Comparison of ENCODE assay signal across 8 mouse cellular contexts in the genomic region with DNA sequence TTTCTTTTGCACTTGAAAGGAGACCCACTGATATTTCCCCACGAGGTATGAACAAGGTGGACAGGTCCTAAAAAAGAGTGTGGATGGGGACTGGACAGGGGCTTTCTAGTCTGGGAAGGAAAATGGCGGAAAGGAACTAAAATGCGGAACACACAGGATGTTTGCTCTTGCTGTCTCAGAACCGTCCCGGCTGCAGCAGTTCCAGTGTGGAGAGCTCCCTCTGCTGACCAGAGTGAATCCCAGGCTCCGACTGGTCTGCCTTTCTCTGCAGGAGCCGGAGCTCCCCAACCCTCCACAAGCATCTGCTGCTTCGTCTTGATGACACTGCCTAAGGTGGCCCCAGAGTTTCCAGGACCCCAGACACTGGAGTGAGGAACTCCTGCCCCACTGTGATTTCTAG. TPM values are rescaled to one million over a fixed set of nuclear protein-coding genes. Genes with fewer than 3 reads are reported as not detected.
DNase-seq lines count a peak whose midpoint lies in the region; ATAC-seq and TF ChIP-seq lines count a peak whose summit lies in the region.

No protein-coding gene starts in this region.

- peaks cover 22% of the 10 kb centered on the region for H3K36me3 ChIP-seq in heart, embryonic 11.5 days (ENCODE audit: control insufficient read depth, insufficient read depth, low read length)
- H3K36me3 ChIP-seq in kidney, postnatal 0 days (ENCODE audit: insufficient read depth, low read length) = peaks cover 28% of the 10 kb centered on the region
- H3K36me3 ChIP-seq in liver, adult 2 months (ENCODE audit: control insufficient read depth, insufficient read depth, low read length) = no peaks in the 10 kb centered on the region
- peaks cover 4% of the 10 kb centered on the region; the same call in 1 of the 2 replicates for H3K36me3 ChIP-seq in splenic B cell, adult 2 months (ENCODE audit: control insufficient read depth, insufficient read depth, low read length, poor library complexity, severe bottlenecking)

- H3K27me3 ChIP-seq in heart, embryonic 11.5 days (ENCODE audit: control insufficient read depth, insufficient read depth, low read length) = no peaks in the 10 kb centered on the region
- no peaks in the 10 kb centered on the region for H3K27me3 ChIP-seq in kidney, postnatal 0 days (ENCODE audit: insufficient read depth, low read length)
- no peaks in the 10 kb centered on the region for H3K27me3 ChIP-seq in liver, adult 2 months (ENCODE audit: control insufficient read depth, insufficient read depth, low read length)
- H3K27me3 ChIP-seq in splenic B cell, adult 2 months (ENCODE audit: control insufficient read depth, insufficient read depth, low read length, poor library complexity, severe bottlenecking) = no peaks in the 10 kb centered on the region

- H3K9me3 ChIP-seq in heart, embryonic 11.5 days (replicated peaks; ENCODE audit: control insufficient read depth, low read length) = no peaks in the 10 kb centered on the region
- H3K9me3 ChIP-seq in kidney, postnatal 0 days (replicated peaks; ENCODE audit: low read length) = no peaks in the 10 kb centered on the region

- H3K79me2 ChIP-seq in liver, adult 2 months (ENCODE audit: control insufficient read depth, insufficient read depth, low read length) = no peaks in the 10 kb centered on the region

- peak overlapping the region; percentile 18; the same call in 1 of the 2 replicates for H3K27ac ChIP-seq in bone marrow, adult 2 months (ENCODE audit: control insufficient read depth, insufficient read depth, low read depth, low read length, poor library complexity)
- no peak overlapping the region for H3K27ac ChIP-seq in embryonic fibroblast, embryonic 13.5 days (ENCODE audit: insufficient read depth, low read length)
- H3K27ac ChIP-seq in heart, embryonic 11.5 days (ENCODE audit: low read depth, low read length) = peak overlapping the region; percentile 15; the same call in 1 of the 2 replicates
- peak overlapping the region; percentile 39; the same call in 1 of the 2 replicates for H3K27ac ChIP-seq in kidney, postnatal 0 days
- peak overlapping the region; percentile 26; the same call in 1 of the 2 replicates for H3K27ac ChIP-seq in liver, adult 2 months (replicated peaks; ENCODE audit: insufficient read depth, low read depth, low read length)

- H3K9ac ChIP-seq in heart, embryonic 11.5 days (ENCODE audit: low read depth, low read length) = no peak overlapping the region
- H3K9ac ChIP-seq in kidney, postnatal 0 days (ENCODE audit: low read depth, low read length) = no peak overlapping the region
- H3K9ac ChIP-seq in liver, adult 2 months (ENCODE audit: low read depth, low read length) = no peak overlapping the region

- TF ChIP-seq POLR2A in bone marrow, adult 2 months (IDR thresholded peaks at IDR 0.05; ENCODE audit: borderline replicate concordance, control insufficient read depth, low read depth, low read length) = no peak
- no peak for TF ChIP-seq POLR2A in embryonic fibroblast, embryonic 13.5 days (IDR thresholded peaks at IDR 0.05; ENCODE audit: low read depth, low read length)
- no peak for TF ChIP-seq POLR2A in liver, adult 2 months (IDR thresholded peaks at IDR 0.05; ENCODE audit: extremely low read depth, insufficient read depth, low read length)

- TF ChIP-seq CTCF in bone marrow, adult 2 months (IDR thresholded peaks at IDR 0.05; ENCODE audit: control insufficient read depth, insufficient read depth, low read length) = peak; percentile 94
- peak; percentile 75; the same call in 1 of the 2 replicates for TF ChIP-seq CTCF in embryonic fibroblast, embryonic 13.5 days (IDR thresholded peaks at IDR 0.05; ENCODE audit: borderline replicate concordance, insufficient read depth, low read length)
- peak; percentile 87 for TF ChIP-seq CTCF in kidney, postnatal 0 days (IDR thresholded peaks at IDR 0.05; ENCODE audit: low read depth)
- peak; percentile 92 for TF ChIP-seq CTCF in liver, adult 2 months (IDR thresholded peaks at IDR 0.05; ENCODE audit: low read depth, low read length)

- peaks cover 9% of the 10 kb centered on the region; the same call in 1 of the 2 replicates for H3K4me1 ChIP-seq in bone marrow, adult 2 months (ENCODE audit: control insufficient read depth, insufficient read depth, low read length)
- peaks cover 10% of the 10 kb centered on the region for H3K4me1 ChIP-seq in embryonic fibroblast, embryonic 13.5 days (ENCODE audit: control insufficient read depth, insufficient read depth, low read length)
- H3K4me1 ChIP-seq in heart, embryonic 11.5 days (ENCODE audit: control insufficient read depth, insufficient read depth, low read length) = peaks cover 19% of the 10 kb centered on the region
- peaks cover 12% of the 10 kb centered on the region; the same call in 1 of the 2 replicates for H3K4me1 ChIP-seq in kidney, postnatal 0 days (replicated peaks; ENCODE audit: insufficient read depth, low read length)
- H3K4me1 ChIP-seq in liver, adult 2 months (ENCODE audit: control insufficient read depth, insufficient read depth, low read length) = peaks cover 24% of the 10 kb centered on the region

- 3% methylated on average over 8 of the region's 8 CpGs for WGBS in bone marrow, adult 2 months
- 6% methylated on average over 8 of the region's 8 CpGs for WGBS in heart, embryonic 11.5 days (ENCODE audit: insufficient replicate concordance)
- WGBS in kidney, postnatal 0 days = 12% methylated on average over 8 of the region's 8 CpGs
- 1% methylated on average over 8 of the region's 8 CpGs for WGBS in liver, adult 2 months

- ATAC-seq in heart, embryonic 11.5 days (replicated peaks; ENCODE audit: insufficient number of reproducible peaks, low FRiP score, low TSS enrichment) = no peak
- peak; percentile 49; the same call in 1 of the 2 replicates for ATAC-seq in kidney, postnatal 0 days (replicated peaks; ENCODE audit: low FRiP score, low read depth)
- peak; percentile 58 for ATAC-seq in monocyte, adult 5-6 weeks (replicated peaks; ENCODE audit: insufficient number of reproducible peaks, low FRiP score, low TSS enrichment, poor library complexity, severe bottlenecking)

- peak overlapping the region; percentile 29 for H3K4me3 ChIP-seq in bone marrow, adult 2 months (replicated peaks; ENCODE audit: control insufficient read depth, low read depth, low read length)
- H3K4me3 ChIP-seq in embryonic fibroblast, embryonic 13.5 days (ENCODE audit: insufficient read depth, low read length) = no peak overlapping the region
- H3K4me3 ChIP-seq in heart, embryonic 11.5 days (ENCODE audit: low read depth, low read length) = peak overlapping the region; percentile 80
- H3K4me3 ChIP-seq in kidney, postnatal 0 days (replicated peaks; ENCODE audit: low read depth, low read length) = 0 out of 2 replicates have a peak overlapping the region, but pooled peaks have one; percentile 1
- 0 out of 2 replicates have a peak overlapping the region, but pooled peaks have one; percentile 7 for H3K4me3 ChIP-seq in liver, adult 2 months (ENCODE audit: insufficient read depth, low read depth, low read length)

- DNase-seq in A20 (ENCODE audit: low read depth, low spot score) = peak; percentile 72
- DNase-seq in kidney, postnatal 0 days (ENCODE audit: low spot score) = peak; percentile 93
- DNase-seq in liver, adult 2 months (ENCODE audit: extremely low read depth, low read depth, low spot score) = peak; percentile 83
- DNase-seq in splenic B cell, adult 2 months (ENCODE audit: low read depth, low spot score) = peak; percentile 85

- H3K4me2 ChIP-seq in heart, embryonic 11.5 days = peak overlapping the region; percentile 78
- H3K4me2 ChIP-seq in kidney, postnatal 0 days (ENCODE audit: low read length) = peak overlapping the region; percentile 33

RNA-seq across cellular contexts. Expression of gene Aurkb, which starts 9.6 kb away (rescaled TPM):
- polyA plus RNA-seq in bone marrow, adult 2 months (2011; ENCODE audit: insufficient read depth, insufficient read length, low replicate concordance, missing spikeins) = 53.2 and 100 TPM in 2 replicates
- 31.5 and 44.0 TPM in 2 replicates for polyA plus RNA-seq in embryonic fibroblast, embryonic 13.5 days (2011; ENCODE audit: insufficient read length, low read depth, missing spikeins)
- 89.2 and 89.6 TPM in 2 replicates for polyA plus RNA-seq in heart, embryonic 11.5 days (2014; fragmentation: Nextera tagmentation; extraction: Ambion mirVana)
- 49.3 and 61.1 TPM in 2 replicates for polyA plus RNA-seq in kidney, postnatal 0 days (2015; fragmentation: Nextera tagmentation; extraction: Ambion mirVana)
- 0.37 and 1.2 TPM in 2 replicates for total RNA-seq in liver, adult 2 months (2014; rRNA removed)
- 0.34 and 0.66 TPM in 2 replicates for polyA plus RNA-seq in liver, adult 2 months (2012; rRNA removed)
- 1.1 to 8.3 TPM (median 4.8 TPM) in 3 replicates for total RNA-seq in monocyte, adult 5-6 weeks (2017)

RNA-seq across cellular contexts. Expression of gene Ctc1, which starts 20.1 kb away (rescaled TPM):
- polyA plus RNA-seq in bone marrow, adult 2 months (2011; ENCODE audit: insufficient read depth, insufficient read length, low replicate concordance, missing spikeins) = 19.0 and 38.1 TPM in 2 replicates
- polyA plus RNA-seq in embryonic fibroblast, embryonic 13.5 days (2011; ENCODE audit: insufficient read length, low read depth, missing spikeins) = 43.2 and 44.2 TPM in 2 replicates
- polyA plus RNA-seq in heart, embryonic 11.5 days (2014; fragmentation: Nextera tagmentation; extraction: Ambion mirVana) = 41.3 and 48.3 TPM in 2 replicates
- polyA plus RNA-seq in kidney, postnatal 0 days (2015; fragmentation: Nextera tagmentation; extraction: Ambion mirVana) = 27.6 and 27.7 TPM in 2 replicates
- 2.6 and 5.0 TPM in 2 replicates for total RNA-seq in liver, adult 2 months (2014; rRNA removed)
- polyA plus RNA-seq in liver, adult 2 months (2012; rRNA removed) = 8.1 and 12.5 TPM in 2 replicates
- 4.1 to 16.3 TPM (median 12.3 TPM) in 3 replicates for total RNA-seq in monocyte, adult 5-6 weeks (2017)

RNA-seq across cellular contexts. Expression of gene Borcs6, which starts 23.7 kb away (rescaled TPM):
- polyA plus RNA-seq in bone marrow, adult 2 months (2011; ENCODE audit: insufficient read depth, insufficient read length, low replicate concordance, missing spikeins) = 16.4 and 18.4 TPM in 2 replicates
- 9.7 and 11.2 TPM in 2 replicates for polyA plus RNA-seq in embryonic fibroblast, embryonic 13.5 days (2011; ENCODE audit: insufficient read length, low read depth, missing spikeins)
- polyA plus RNA-seq in heart, embryonic 11.5 days (2014; fragmentation: Nextera tagmentation; extraction: Ambion mirVana) = 7.7 and 9.8 TPM in 2 replicates
- polyA plus RNA-seq in kidney, postnatal 0 days (2015; fragmentation: Nextera tagmentation; extraction: Ambion mirVana) = 11.9 and 13.3 TPM in 2 replicates
- 6.1 and 6.5 TPM in 2 replicates for total RNA-seq in liver, adult 2 months (2014; rRNA removed)
- polyA plus RNA-seq in liver, adult 2 months (2012; rRNA removed) = 10.5 and 11.2 TPM in 2 replicates
- total RNA-seq in monocyte, adult 5-6 weeks (2017) = 12.4 to 16.1 TPM (median 13.3 TPM) in 3 replicates

RNA-seq across cellular contexts. Expression of gene Pfas, which starts 27.6 kb away (rescaled TPM):
- polyA plus RNA-seq in bone marrow, adult 2 months (2011; ENCODE audit: insufficient read depth, insufficient read length, low replicate concordance, missing spikeins) = 26.1 and 34.4 TPM in 2 replicates
- 16.6 and 22.7 TPM in 2 replicates for polyA plus RNA-seq in embryonic fibroblast, embryonic 13.5 days (2011; ENCODE audit: insufficient read length, low read depth, missing spikeins)
- polyA plus RNA-seq in heart, embryonic 11.5 days (2014; fragmentation: Nextera tagmentation; extraction: Ambion mirVana) = 17.3 and 24.0 TPM in 2 replicates
- 20.9 and 23.3 TPM in 2 replicates for polyA plus RNA-seq in kidney, postnatal 0 days (2015; fragmentation: Nextera tagmentation; extraction: Ambion mirVana)
- total RNA-seq in liver, adult 2 months (2014; rRNA removed) = 7.0 and 9.4 TPM in 2 replicates
- polyA plus RNA-seq in liver, adult 2 months (2012; rRNA removed) = 4.9 and 5.0 TPM in 2 replicates
- 7.1 to 9.6 TPM (median 7.4 TPM) in 3 replicates for total RNA-seq in monocyte, adult 5-6 weeks (2017)

RNA-seq across cellular contexts. Expression of gene Tmem107, which starts 34.8 kb away (rescaled TPM):
- polyA plus RNA-seq in bone marrow, adult 2 months (2011; ENCODE audit: insufficient read depth, insufficient read length, low replicate concordance, missing spikeins) = 16.3 and 31.0 TPM in 2 replicates
- 14.0 and 17.6 TPM in 2 replicates for polyA plus RNA-seq in embryonic fibroblast, embryonic 13.5 days (2011; ENCODE audit: insufficient read length, low read depth, missing spikeins)
- 26.4 and 28.2 TPM in 2 replicates for polyA plus RNA-seq in heart, embryonic 11.5 days (2014; fragmentation: Nextera tagmentation; extraction: Ambion mirVana)
- 60.8 and 61.3 TPM in 2 replicates for polyA plus RNA-seq in kidney, postnatal 0 days (2015; fragmentation: Nextera tagmentation; extraction: Ambion mirVana)
- total RNA-seq in liver, adult 2 months (2014; rRNA removed) = 1.8 and 2.2 TPM in 2 replicates
- polyA plus RNA-seq in liver, adult 2 months (2012; rRNA removed) = 3.3 and 4.7 TPM in 2 replicates
- 1.1 TPM in 1 of 3 replicates, not detected in the others for total RNA-seq in monocyte, adult 5-6 weeks (2017)

Comparison
In these comparisons a context has a peak if more than half of its experiments do, and no peak if none do; other contexts are left out.
1. RNA of gene Aurkb, which starts 9.6 kb away (polyA plus RNA-seq): 53.2 to 100 TPM in bone marrow, adult 2 months, 89.2 to 89.6 TPM in heart, embryonic 11.5 days, 49.3 to 61.1 TPM in kidney, postnatal 0 days and 31.5 to 44.0 TPM in embryonic fibroblast, embryonic 13.5 days; 0.34 to 0.66 TPM in liver, adult 2 months; every median in the first group is over 10 times any median in the second.
2. Peak in every context shown above with its lines, with median percentiles within 50 percentile points of each other: DNase-seq and CTCF ChIP-seq.